Mouse (Mus musculus) MEL (cell line): ENCODE data around the gene Top3a.

ENCODE experiments used
- CTCF ChIP-seq, 3 experiments: IDR thresholded peaks in 2 of 3; conservative IDR thresholded peaks in 1 of 3; 2 replicates each; pipeline ENCODE4 v1.5.1; 2011 to 2012; ENCODE audit warnings: low read length in 3 of 3, low read depth in 2 of 3, mild to moderate bottlenecking in 2 of 3, improper control_type of control experiment in 1 of 3, inconsistent platforms in 1 of 3, mixed read lengths in 1 of 3, moderate library complexity in 1 of 3; ENCODE audit not compliant: control insufficient read depth in 1 of 3, insufficient read depth in 1 of 3, poor library complexity in 1 of 3, severe bottlenecking in 1 of 3
- E2F4 ChIP-seq: IDR thresholded peaks from 2 replicates; pipeline ENCODE4 v1.6.1; 2011; ENCODE audit warnings: low read depth, low read length, improper control_type of control experiment, borderline replicate concordance
- ETS1 ChIP-seq: IDR thresholded peaks from 2 replicates; pipeline ENCODE4 v1.6.1; 2012; ENCODE audit warnings: low read depth, mild to moderate bottlenecking, inconsistent platforms, low read length, improper control_type of control experiment, moderate library complexity
- MAX ChIP-seq: IDR thresholded peaks from 2 replicates; pipeline ENCODE4 v1.6.1; 2011; ENCODE audit warnings: low read length, improper control_type of control experiment
- MXI1 ChIP-seq: IDR thresholded peaks from 2 replicates; pipeline ENCODE4 v1.6.1; 2011; ENCODE audit warnings: mild to moderate bottlenecking, low read depth, low read length, improper control_type of control experiment
- POLR2A ChIP-seq, 2 experiments: IDR thresholded peaks; 2 replicates each; pipeline ENCODE4 v1.6.1; 2011 to 2012; ENCODE audit warnings: low read length in 2 of 2, mild to moderate bottlenecking in 2 of 2, control low read depth in 1 of 2, improper control_type of control experiment in 1 of 2, low read depth in 1 of 2, moderate library complexity in 1 of 2; ENCODE audit not compliant: control insufficient read depth in 1 of 2, insufficient read depth in 1 of 2, poor library complexity in 1 of 2
- RCOR1 ChIP-seq: IDR thresholded peaks from 2 replicates; pipeline ENCODE4 v1.6.1; 2012; ENCODE audit warnings: low read depth, mild to moderate bottlenecking, inconsistent platforms, low read length, improper control_type of control experiment
- SIN3A ChIP-seq: IDR thresholded peaks from 2 replicates; pipeline ENCODE4 v1.6.1; 2012; ENCODE audit warnings: low read length, improper control_type of control experiment, inconsistent platforms
- TAL1 ChIP-seq: IDR thresholded peaks from 2 replicates; pipeline ENCODE4 v1.6.1; 2012; ENCODE audit warnings: mild to moderate bottlenecking, inconsistent platforms, low read length, moderate library complexity, mixed read lengths
- TCF12 ChIP-seq: IDR thresholded peaks from 2 replicates; pipeline ENCODE4 v1.6.1; 2014; ENCODE audit warnings: low read depth, mild to moderate bottlenecking, inconsistent platforms, low read length, improper control_type of control experiment, moderate library complexity
- USF2 ChIP-seq, 2 experiments: IDR thresholded peaks; 2 replicates each; pipeline ENCODE4 v1.6.1; 2011 to 2012; ENCODE audit warnings: improper control_type of control experiment in 2 of 2, low read length in 2 of 2, borderline replicate concordance in 1 of 2, inconsistent platforms in 1 of 2, low read depth in 1 of 2, mild to moderate bottlenecking in 1 of 2; ENCODE audit not compliant: insufficient read depth in 1 of 2
- ZKSCAN1 ChIP-seq: IDR thresholded peaks from 2 replicates; pipeline ENCODE4 v1.6.1; 2012; ENCODE audit warnings: low read depth, mild to moderate bottlenecking, inconsistent platforms, low read length, improper control_type of control experiment, moderate library complexity

DNA sequence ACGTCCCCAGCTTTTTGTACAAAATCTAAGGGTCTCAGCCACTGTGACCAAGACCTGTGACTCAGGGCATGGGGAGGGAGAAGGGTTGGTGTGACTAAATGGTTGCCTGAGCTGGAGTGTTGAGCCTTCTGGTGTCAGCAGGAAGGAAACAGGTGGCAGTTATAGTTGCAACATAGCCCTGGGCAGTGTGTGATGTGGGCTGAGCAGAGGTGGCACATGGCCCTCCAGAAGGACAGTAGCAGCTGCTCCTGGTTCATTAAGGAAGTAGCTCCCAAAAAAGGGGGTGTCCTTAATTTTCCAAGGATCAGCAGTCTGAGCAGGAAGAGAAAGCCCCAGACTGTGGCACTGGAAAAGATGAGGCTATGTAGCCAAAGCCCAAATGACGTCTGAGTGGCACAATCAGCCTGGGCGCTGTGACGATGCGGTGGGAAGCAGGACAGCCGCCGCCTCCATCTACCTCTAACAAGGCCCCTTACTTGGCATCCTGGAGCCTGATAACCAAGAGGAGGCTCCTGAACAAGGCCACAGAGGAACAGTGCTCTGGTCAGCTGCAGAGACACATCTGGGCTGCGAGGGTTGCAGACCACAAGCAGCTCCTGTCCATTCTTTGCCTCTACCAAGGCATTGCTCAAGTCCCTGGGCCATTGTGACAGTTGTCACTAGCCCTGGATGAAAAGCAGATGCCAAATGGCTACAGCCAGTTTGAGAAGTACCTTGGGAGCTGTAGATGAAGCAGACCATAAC is 7.2 kb upstream of the Top3a start:
- no peak for TF ChIP-seq ETS1
- TF ChIP-seq ZKSCAN1, result no peak
- no peak for TF ChIP-seq SIN3A
- no peak for TF ChIP-seq USF2 (IDR thresholded peaks at IDR 0.05; ENCODE audit: borderline replicate concordance in 1 of 2, insufficient read depth in 1 of 2, low read depth in 1 of 2, low read length in 2 of 2)
- no peak for TF ChIP-seq CTCF (IDR thresholded peaks at IDR 0.05 in 2 of 3, conservative IDR thresholded peaks at IDR 0.05 in 1 of 3; ENCODE audit: control insufficient read depth in 1 of 3, insufficient read depth in 1 of 3, low read depth in 2 of 3, low read length in 3 of 3, poor library complexity in 1 of 3, severe bottlenecking in 1 of 3)
- TF ChIP-seq TAL1, result no peak
- no peak for TF ChIP-seq MAX
- TF ChIP-seq MXI1, result no peak
- TF ChIP-seq POLR2A (IDR thresholded peaks at IDR 0.05; ENCODE audit: control insufficient read depth in 1 of 2, insufficient read depth in 1 of 2, low read depth in 1 of 2, low read length in 2 of 2, poor library complexity in 1 of 2), result no peak
- no peak for TF ChIP-seq TCF12
- TF ChIP-seq RCOR1, result no peak
- no peak for TF ChIP-seq E2F4
